Mouse (Mus musculus): ENCODE measurements around the gene Gcnt1. TPM values are rescaled to one million over a fixed set of nuclear protein-coding genes. Genes with fewer than 3 reads are reported as not detected.

Gene Gcnt1
- polyA plus RNA-seq, 1 experiment from 2014 or later = 3.9 TPM

GRCm38 (mm10) chr19:17286004-17286403 is 86.6 kb downstream of the Gcnt1 start:
- H3K9ac ChIP-seq = no peak overlapping the region
- H3K9me3 ChIP-seq = no peaks in the 10 kb centered on the region
- WGBS = 72% methylated on average over 7 of the region's 7 CpGs
- H3K4me2 ChIP-seq = no peak overlapping the region
- H3K4me3 ChIP-seq = no peak overlapping the region
- no peak overlapping the region for H3K27ac ChIP-seq
- H3K36me3 ChIP-seq = no peaks in the 10 kb centered on the region
- ATAC-seq (ENCODE audit: borderline replicate concordance, extremely low read depth, low FRiP score, low TSS enrichment) = no peak
- H3K27me3 ChIP-seq = no peaks in the 10 kb centered on the region
- no peaks in the 10 kb centered on the region for H3K4me1 ChIP-seq

DNA sequence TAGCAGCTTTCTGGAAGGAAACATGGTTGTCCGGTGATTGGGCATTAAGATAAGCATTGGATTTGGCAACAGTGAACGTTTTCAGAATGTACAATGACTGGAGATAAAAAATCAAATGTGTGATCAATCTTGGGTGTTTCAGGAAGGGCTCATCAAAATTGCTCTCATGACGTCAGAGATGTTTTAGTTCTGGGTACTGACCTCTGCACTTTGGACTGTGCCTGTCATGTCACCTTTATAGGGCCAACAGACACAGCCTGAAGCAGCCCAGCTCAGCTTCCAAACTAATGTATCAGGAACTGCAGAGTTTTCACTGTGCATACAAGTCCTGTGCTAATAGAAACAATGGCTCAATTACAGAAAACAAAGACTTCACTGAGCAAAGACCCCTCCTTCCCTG is 89.3 kb downstream of the Gcnt1 start:
- WGBS = 42% methylated on average over 3 of the region's 3 CpGs
- no peaks in the 10 kb centered on the region for H3K36me3 ChIP-seq
- no peaks in the 10 kb centered on the region for H3K9me3 ChIP-seq
- no peak overlapping the region for H3K27ac ChIP-seq
- no peak overlapping the region for H3K4me2 ChIP-seq
- H3K9ac ChIP-seq = no peak overlapping the region
- ATAC-seq (ENCODE audit: borderline replicate concordance, extremely low read depth, low FRiP score, low TSS enrichment) = no peak
- no peaks in the 10 kb centered on the region for H3K27me3 ChIP-seq
- no peak overlapping the region for H3K4me3 ChIP-seq
- no peaks in the 10 kb centered on the region for H3K4me1 ChIP-seq

GRCm38 (mm10) chr19:17278381-17279051 is 94.1 kb downstream of the Gcnt1 start:
- no peaks in the 10 kb centered on the region for H3K4me1 ChIP-seq
- H3K4me2 ChIP-seq = no peak overlapping the region
- no peaks in the 10 kb centered on the region for H3K9me3 ChIP-seq
- 92% methylated on average over 4 of the region's 4 CpGs for WGBS
- H3K9ac ChIP-seq = no peak overlapping the region
- H3K27ac ChIP-seq = no peak overlapping the region
- H3K4me3 ChIP-seq = no peak overlapping the region
- no peaks in the 10 kb centered on the region for H3K36me3 ChIP-seq
- no peak for ATAC-seq (ENCODE audit: borderline replicate concordance, extremely low read depth, low FRiP score, low TSS enrichment)
- H3K27me3 ChIP-seq = no peaks in the 10 kb centered on the region

Other genes starting within 250 kb of the Gcnt1 start
- gene Rfk, start 21.2 kb upstream of the Gcnt1 start, polyA plus RNA-seq (2015; fragmentation: Nextera tagmentation; extraction: Ambion mirVana) = 74.8 and 75.4 TPM in 2 replicates